Mouse (Mus musculus) MEL (cell line): ENCODE data around the gene Taf1c.

Experiments used
- CHD1 ChIP-seq: IDR thresholded peaks from 2 replicates; pipeline ENCODE4 v1.6.1; 2012; ENCODE audit warnings: low read depth, mild to moderate bottlenecking, inconsistent platforms, low read length, improper control_type of control experiment
- CTCF ChIP-seq, 3 experiments: IDR thresholded peaks in 2 of 3; conservative IDR thresholded peaks in 1 of 3; 2 replicates each; pipeline ENCODE4 v1.5.1; 2011 to 2012; ENCODE audit warnings: low read length in 3 of 3, low read depth in 2 of 3, mild to moderate bottlenecking in 2 of 3, improper control_type of control experiment in 1 of 3, inconsistent platforms in 1 of 3, mixed read lengths in 1 of 3, moderate library complexity in 1 of 3; ENCODE audit not compliant: control insufficient read depth in 1 of 3, insufficient read depth in 1 of 3, poor library complexity in 1 of 3, severe bottlenecking in 1 of 3
- EP300 ChIP-seq, 2 experiments: IDR thresholded peaks; 2 replicates each; pipeline ENCODE4 v1.6.1; 2011; ENCODE audit warnings: improper control_type of control experiment in 2 of 2, low read length in 2 of 2, low read depth in 1 of 2, mild to moderate bottlenecking in 1 of 2

- TF ChIP-seq CHD1 (no peak), CTCF (IDR thresholded peaks at IDR 0.05 in 2 of 3, conservative IDR thresholded peaks at IDR 0.05 in 1 of 3; ENCODE audit: control insufficient read depth in 1 of 3, insufficient read depth in 1 of 3, low read depth in 2 of 3, low read length in 3 of 3, poor library complexity in 1 of 3, severe bottlenecking in 1 of 3) (no peak; a peak in 1 of 6 replicates), EP300 (IDR thresholded peaks at IDR 0.05; ENCODE audit: low read depth in 1 of 2, low read length in 2 of 2) (no peak)
Measured at GRCm38 (mm10) chr8:119588321-119588720, 16.7 kb downstream of the Taf1c start.
